Mouse (Mus musculus) layer of hippocampus, postnatal 10 days (tissue): ENCODE measurements around the gene Evl. TPM values are rescaled to one million over a fixed set of nuclear protein-coding genes. Genes with fewer than 3 reads are reported as not detected.

Source experiments
- DNase-seq, 2 experiments: peaks; one replicate each; pipeline ENCODE4 v3.0.0; 2021; ENCODE audit warnings: low spot score in 2 of 2
- total RNA-seq, 2 experiments: library from RNA; stranded (reverse); gene quantifications; 2 replicates each; pipeline ENCODE4 v1.2.3; 2021

Evl gene
- total RNA-seq, 2 experiments from 2014 or later = 312 to 327 TPM

GRCm38 (mm10) chr12:108590131-108590530 is 35.6 kb downstream of the Evl start:
- DNase-seq = no peak

GRCm38 (mm10) chr12:108591586-108591985 is 37.1 kb downstream of the Evl start:
- no peak for DNase-seq

GRCm38 (mm10) chr12:108592866-108593265 is 38.3 kb downstream of the Evl start:
- no peak for DNase-seq

GRCm38 (mm10) chr12:108600864-108601263 is 46.3 kb downstream of the Evl start:
- DNase-seq = no peak

- peak in 1 of 2 experiments; percentile 29 for DNase-seq
Observed at GRCm38 (mm10) chr12:108601326-108601725, 46.8 kb downstream of the Evl start.

- no peak for DNase-seq
Observed at GRCm38 (mm10) chr12:108604546-108604945, 50.0 kb downstream of the Evl start.

- peak; percentile 6 to 17 for DNase-seq
Observed at GRCm38 (mm10) chr12:108605521-108606281, 51.2 kb downstream of the Evl start.

- DNase-seq = peak; percentile 18 to 19
Observed at GRCm38 (mm10) chr12:108606321-108606720, 51.8 kb downstream of the Evl start.

- no peak for DNase-seq
Observed at GRCm38 (mm10) chr12:108609446-108609845, 54.9 kb downstream of the Evl start.

GRCm38 (mm10) chr12:108610255-108610654 is 55.7 kb downstream of the Evl start:
- no peak for DNase-seq

- peak; percentile 57 to 67 for DNase-seq
Observed at GRCm38 (mm10) chr12:108613081-108613480, 58.6 kb downstream of the Evl start.

GRCm38 (mm10) chr12:108617511-108617910 is 63.0 kb downstream of the Evl start:
- DNase-seq = no peak

- DNase-seq = peak; percentile 21 to 30
Observed at GRCm38 (mm10) chr12:108619853-108620416, 65.4 kb downstream of the Evl start.

GRCm38 (mm10) chr12:108622406-108622805 is 67.9 kb downstream of the Evl start:
- DNase-seq = no peak

- no peak for DNase-seq
Observed at GRCm38 (mm10) chr12:108629556-108629955, 75.0 kb downstream of the Evl start.

GRCm38 (mm10) chr12:108630741-108631688 is 76.5 kb downstream of the Evl start:
- DNase-seq = no peak

- no peak for DNase-seq
Observed at GRCm38 (mm10) chr12:108632501-108632900, 78.0 kb downstream of the Evl start.

GRCm38 (mm10) chr12:108634031-108634430 is 79.5 kb downstream of the Evl start:
- no peak for DNase-seq

GRCm38 (mm10) chr12:108635501-108635900 is 81.0 kb downstream of the Evl start:
- DNase-seq = no peak

GRCm38 (mm10) chr12:108637440-108637839 is 82.9 kb downstream of the Evl start:
- DNase-seq = no peak

- DNase-seq = no peak
Observed at GRCm38 (mm10) chr12:108639126-108639525, 84.6 kb downstream of the Evl start.

GRCm38 (mm10) chr12:108642019-108642418 is 87.5 kb downstream of the Evl start:
- no peak for DNase-seq
